Mouse (Mus musculus) C2C12 (cell line): Measurements from ENCODE around the gene Hist3h2ba. TPM values are rescaled to one million over a fixed set of nuclear protein-coding genes. Genes with fewer than 3 reads are reported as not detected.

Source experiments
- H3K27me3 ChIP-seq: one replicate; pipeline ENCODE4 v1.6.1; 2011; ENCODE audit not compliant: control insufficient read depth, insufficient read depth, insufficient read length
- H3K36me3 ChIP-seq: one replicate; pipeline ENCODE4 v1.6.1; 2011; ENCODE audit not compliant: control insufficient read depth, insufficient read depth
- H3K4me3 ChIP-seq: one replicate; pipeline ENCODE4 v1.5.1; 2011; ENCODE audit warnings: mild to moderate bottlenecking, control low read depth; ENCODE audit not compliant: poor library complexity, insufficient read depth, severe bottlenecking
- H3K79me2 ChIP-seq: one replicate; pipeline ENCODE4 v1.6.1; 2011; ENCODE audit not compliant: control insufficient read depth, insufficient read depth
- H3K79me3 ChIP-seq: one replicate; pipeline ENCODE4 v1.6.1; 2011; ENCODE audit warnings: low read depth, control low read depth
- H3ac ChIP-seq: one replicate; pipeline ENCODE3; 2011; ENCODE audit warnings: low read depth; ENCODE audit not compliant: control insufficient read depth, insufficient read length
- CEBPB ChIP-seq: IDR thresholded peaks from one replicate; pipeline ENCODE4 v1.6.1; 2011; ENCODE audit warnings: low read depth, mild to moderate bottlenecking, control low read depth, moderate library complexity
- CTCF ChIP-seq: IDR thresholded peaks from one replicate; pipeline ENCODE4 v1.5.1; 2011; ENCODE audit not compliant: control insufficient read depth, insufficient read depth, insufficient read length
- FOSL1 ChIP-seq: IDR thresholded peaks from one replicate; pipeline ENCODE4 v1.8.0; 2011; ENCODE audit warnings: mild to moderate bottlenecking, low read length; ENCODE audit not compliant: poor library complexity, insufficient read depth, severe bottlenecking
- MAX ChIP-seq: IDR thresholded peaks from one replicate; pipeline ENCODE4 v1.6.1; 2011; ENCODE audit warnings: mild to moderate bottlenecking, control low read depth
- MYOD1 ChIP-seq: IDR thresholded peaks from one replicate; pipeline ENCODE4 v1.6.1; 2011; ENCODE audit warnings: low read depth; ENCODE audit not compliant: control insufficient read depth, insufficient read length
- MYOG ChIP-seq: IDR thresholded peaks from one replicate; pipeline ENCODE4 v1.6.1; 2011; ENCODE audit not compliant: control insufficient read depth, insufficient read length; ENCODE audit errors: extremely low read depth
- USF1 ChIP-seq: IDR thresholded peaks from one replicate; pipeline ENCODE4 v1.6.1; 2011; ENCODE audit warnings: low read depth, mild to moderate bottlenecking, control low read depth, moderate library complexity
- polyA plus RNA-seq: library from polyadenylated mRNA; unstranded; fragments of >200 nt; fragmentation: generic; extraction: Trizol; gene quantifications from one replicate; pipeline ENCODE4 v1.2.1, GENCODE M21; 2012; ENCODE audit warnings: missing spikeins

Gene Hist3h2ba
- polyA plus RNA-seq, 1 experiment: 1.6 TPM

DNA sequence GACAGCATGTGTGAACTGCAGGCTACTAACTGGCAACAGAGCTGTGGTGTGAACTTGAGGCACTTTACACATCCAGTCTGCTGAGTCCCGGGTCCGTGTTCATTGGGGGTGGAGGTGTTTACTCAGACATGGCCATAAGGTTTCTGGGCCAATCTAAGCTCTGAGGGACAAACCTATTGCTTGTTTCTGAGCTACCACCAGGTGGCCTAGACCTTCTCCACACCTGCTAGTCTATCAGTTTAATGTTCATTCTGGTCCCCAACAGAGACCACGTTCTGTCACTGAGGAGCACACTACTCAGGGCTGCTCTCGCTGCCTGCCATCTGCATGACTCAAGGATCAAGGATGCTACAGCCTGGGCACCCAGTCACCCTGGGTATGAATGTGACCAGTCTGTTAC is 17.1 kb upstream of the Hist3h2ba start:
- Histone ChIP-seq H3K79me2 (peaks cover 11% of the 10 kb centered on the region), H3ac (no peak overlapping the region), H3K27me3 (no peaks in the 10 kb centered on the region), H3K36me3 (peaks cover 43% of the 10 kb centered on the region), H3K4me3 (no peak overlapping the region), H3K79me3 (peaks cover 4% of the 10 kb centered on the region)
- TF ChIP-seq CTCF (no peak), USF1 (no peak), MYOD1 (no peak), MAX (no peak), FOSL1 (no peak), MYOG (no peak), CEBPB (no peak)

DNA sequence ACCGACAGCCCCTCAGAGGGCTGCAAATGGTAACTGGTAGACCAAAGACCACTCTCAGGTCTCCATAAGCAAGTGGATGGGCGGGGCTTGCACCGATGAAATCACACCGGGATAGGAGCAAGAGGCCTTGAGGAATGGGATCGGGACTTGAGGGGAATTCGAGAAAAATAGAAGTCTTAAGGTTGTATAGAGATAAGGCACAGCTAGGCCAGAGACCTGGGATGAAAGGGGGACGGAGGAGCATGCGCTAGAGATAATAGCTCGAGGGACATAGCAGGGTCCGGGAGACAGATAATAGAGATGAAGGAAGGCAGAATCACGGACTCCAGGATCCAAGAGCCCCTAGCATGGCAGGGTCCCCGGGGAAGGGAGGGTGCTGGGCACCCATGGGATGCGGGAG is 10.8 kb upstream of the Hist3h2ba start:
- peaks cover 32% of the 10 kb centered on the region for H3K79me2 ChIP-seq
- H3ac ChIP-seq: peak overlapping the region; percentile 95
- H3K27me3 ChIP-seq: no peaks in the 10 kb centered on the region
- H3K79me3 ChIP-seq: peaks cover 18% of the 10 kb centered on the region
- peak overlapping the region; percentile 97 for H3K4me3 ChIP-seq
- peaks cover 31% of the 10 kb centered on the region for H3K36me3 ChIP-seq
- no peak for TF ChIP-seq FOSL1
- TF ChIP-seq USF1: no peak
- no peak for TF ChIP-seq CEBPB
- TF ChIP-seq MYOG: no peak
- no peak for TF ChIP-seq MAX
- no peak for TF ChIP-seq CTCF
- no peak for TF ChIP-seq MYOD1

GRCm38 (mm10) chr11:58938322-58939087 is 10.2 kb upstream of the Hist3h2ba start, which contains the start of gene Rnf187:
TSS of gene Rnf187 (minus strand) at chr11:58938916.
- Histone ChIP-seq H3K36me3 (peaks cover 28% of the 10 kb centered on the region), H3K79me3 (peaks cover 18% of the 10 kb centered on the region), H3K4me3 (peak within 1 kb of the TSS; percentile 97), H3K27me3 (no peaks in the 10 kb centered on the region), H3ac (peak within 1 kb of the TSS; percentile 95), H3K79me2 (peaks cover 32% of the 10 kb centered on the region)
- TF ChIP-seq CEBPB: no peak
- no peak for TF ChIP-seq CTCF
- TF ChIP-seq USF1: no peak
- TF ChIP-seq MYOD1: peak; percentile 37
- peak; percentile 49 for TF ChIP-seq MAX
- no peak for TF ChIP-seq FOSL1
- no peak for TF ChIP-seq MYOG

GRCm38 (mm10) chr11:58939088-58939439 is 9.7 kb upstream of the Hist3h2ba start:
- TF ChIP-seq FOSL1 (no peak), MAX (no peak), CTCF (no peak)
- H3K79me2 ChIP-seq: peaks cover 32% of the 10 kb centered on the region
- H3K79me3 ChIP-seq: peaks cover 18% of the 10 kb centered on the region
- H3ac ChIP-seq: no peak overlapping the region
- H3K27me3 ChIP-seq: peaks cover 4% of the 10 kb centered on the region
- peaks cover 22% of the 10 kb centered on the region for H3K36me3 ChIP-seq
- peak overlapping the region; percentile 97 for H3K4me3 ChIP-seq

DNA sequence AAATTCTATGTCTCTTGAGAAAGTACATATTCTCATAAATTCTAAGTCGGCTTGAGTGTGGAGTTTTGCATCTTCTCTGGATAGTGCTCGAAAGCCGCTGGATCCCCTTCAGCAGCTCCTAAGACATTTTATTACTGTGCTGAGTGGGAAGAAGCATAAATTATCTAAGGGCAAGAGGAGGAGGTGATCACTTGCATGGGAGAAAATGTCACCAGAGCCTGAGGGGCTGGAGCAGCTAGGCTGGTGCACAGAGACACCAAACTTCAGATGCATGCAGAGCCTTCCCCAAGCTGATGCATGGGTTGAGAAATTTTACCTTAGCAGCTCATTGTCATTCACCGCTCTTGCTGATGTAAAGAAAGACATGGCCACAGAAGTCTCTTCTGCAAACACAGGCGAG is 4.6 kb upstream of the Hist3h2ba start:
- Histone ChIP-seq H3K4me3 (no peak overlapping the region), H3K36me3 (no peaks in the 10 kb centered on the region), H3K79me3 (no peaks in the 10 kb centered on the region), H3K79me2 (no peaks in the 10 kb centered on the region), H3K27me3 (peaks cover 25% of the 10 kb centered on the region), H3ac (no peak overlapping the region)
- TF ChIP-seq FOSL1: no peak
- no peak for TF ChIP-seq MYOD1
- no peak for TF ChIP-seq MYOG
- no peak for TF ChIP-seq USF1
- no peak for TF ChIP-seq MAX
- TF ChIP-seq CTCF: no peak
- no peak for TF ChIP-seq CEBPB

DNA sequence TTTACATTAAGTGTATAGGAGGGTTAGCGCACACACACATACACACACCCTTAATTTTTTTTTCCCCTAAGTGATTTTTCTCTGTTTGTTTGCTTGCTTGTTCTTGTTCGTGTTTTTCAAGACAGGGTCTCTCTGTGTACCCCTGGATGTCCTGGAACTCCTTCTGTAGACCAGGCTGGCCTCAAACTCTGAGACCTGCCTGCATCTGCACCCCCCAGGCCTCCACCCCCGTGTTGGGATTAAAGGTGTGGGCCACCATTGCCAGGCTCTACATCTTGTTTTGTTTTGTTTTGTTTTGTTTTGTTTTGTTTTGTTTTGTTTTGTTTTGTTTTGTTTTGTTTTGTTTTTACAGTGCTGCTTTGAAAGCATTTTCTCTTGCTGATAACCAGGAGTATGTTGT is 1.4 kb upstream of the Hist3h2ba start:
- no peaks in the 10 kb centered on the region for H3K36me3 ChIP-seq
- H3ac ChIP-seq: no peak overlapping the region
- H3K79me2 ChIP-seq: no peaks in the 10 kb centered on the region
- H3K4me3 ChIP-seq: no peak overlapping the region
- no peaks in the 10 kb centered on the region for H3K79me3 ChIP-seq
- H3K27me3 ChIP-seq: peaks cover 34% of the 10 kb centered on the region
- TF ChIP-seq USF1 (no peak), MAX (no peak), MYOG (no peak), MYOD1 (no peak), FOSL1 (no peak), CEBPB (no peak), CTCF (no peak)
